Mouse (Mus musculus) small intestine, adult 2 months (tissue): ENCODE data around the gene Pigc.

ENCODE experiments used
- CTCF ChIP-seq: fragments of 200-500 bp; IDR thresholded peaks from 2 replicates; pipeline ENCODE4 v1.5.1; 2012; ENCODE audit warnings: low read depth, mild to moderate bottlenecking, control low read depth, inconsistent platforms, low read length, moderate library complexity, mixed read lengths; ENCODE audit not compliant: insufficient replicate concordance, insufficient read length; ENCODE audit errors: extremely low read depth
- POLR2A ChIP-seq: fragments of 200-500 bp; IDR thresholded peaks from 2 replicates; pipeline ENCODE4 v1.6.1; 2012; ENCODE audit warnings: low read depth, mild to moderate bottlenecking, control low read depth, inconsistent platforms, low read length, moderate library complexity

DNA sequence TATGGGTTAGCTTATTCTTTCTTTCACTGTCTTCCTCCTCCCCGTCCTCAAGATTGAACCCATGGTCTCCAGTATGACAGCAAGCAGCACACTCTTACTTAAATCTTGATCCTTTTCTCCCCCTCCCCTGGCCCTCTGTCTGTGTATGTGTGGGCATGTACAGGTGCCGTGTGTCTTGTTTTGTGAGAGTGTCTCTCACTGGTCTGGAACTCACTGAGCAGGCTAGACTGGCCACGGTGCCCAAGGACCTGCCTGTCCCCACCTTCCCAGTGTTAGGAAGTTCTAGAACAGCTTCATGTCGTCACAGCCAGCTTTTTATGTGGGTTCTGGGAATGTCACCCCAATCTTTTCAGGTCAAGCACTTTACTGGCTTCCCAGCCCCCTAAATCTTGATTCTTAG, 36.7 kb upstream of the Pigc start:
- TF ChIP-seq CTCF (no peak), POLR2A (no peak)
